Mouse (Mus musculus): ENCODE measurements at regions not wholly inside any gene's neighbourhood (a gene's known extent, or its start where the extent isn't known, plus 50 kb on each side); places are given as distances from the start of the nearest gene placed in this dataset.

DNA sequence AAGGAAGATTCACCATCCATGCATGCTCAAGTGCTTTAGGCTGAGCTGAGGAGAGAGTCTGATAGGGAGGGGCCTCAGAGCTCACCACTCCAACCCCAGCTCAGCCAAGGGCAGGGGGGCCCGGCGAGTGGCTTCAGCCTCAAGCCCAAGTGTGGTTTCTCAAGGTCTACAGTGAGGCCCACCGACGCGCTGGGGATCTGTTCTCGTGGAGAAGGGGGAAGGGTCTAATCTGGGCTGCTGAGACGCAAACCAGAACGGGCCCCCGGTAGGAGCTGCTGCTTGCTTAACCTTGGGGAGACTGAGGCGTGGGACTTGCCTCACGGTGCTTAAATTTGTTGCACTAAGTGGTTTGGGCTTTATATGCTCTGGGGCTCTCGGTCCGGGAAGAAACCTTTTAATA, 70.9 kb downstream of the Asb1 start:
- no peak for DNase-seq

DNA sequence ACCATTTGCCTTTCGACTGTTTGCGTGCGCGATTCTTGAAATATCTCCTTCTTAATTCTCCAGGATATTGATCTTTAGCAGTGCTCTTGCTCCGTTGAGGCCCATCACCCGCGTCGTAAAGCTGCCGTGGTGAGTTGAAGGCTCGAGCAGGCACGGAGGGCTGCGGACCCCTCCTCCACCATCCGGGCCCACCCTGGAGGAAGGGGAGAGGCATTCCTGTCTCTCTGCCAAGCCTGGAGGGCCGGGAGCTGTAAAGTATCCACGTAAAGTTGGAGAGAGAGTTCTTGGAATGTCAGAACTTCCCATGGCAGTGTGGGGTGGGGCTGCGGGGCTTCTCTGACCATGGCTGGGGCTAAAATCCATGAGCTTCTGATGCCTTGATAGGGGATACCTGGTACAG, 71.3 kb downstream of the Asb1 start:
- no peak for DNase-seq

DNA sequence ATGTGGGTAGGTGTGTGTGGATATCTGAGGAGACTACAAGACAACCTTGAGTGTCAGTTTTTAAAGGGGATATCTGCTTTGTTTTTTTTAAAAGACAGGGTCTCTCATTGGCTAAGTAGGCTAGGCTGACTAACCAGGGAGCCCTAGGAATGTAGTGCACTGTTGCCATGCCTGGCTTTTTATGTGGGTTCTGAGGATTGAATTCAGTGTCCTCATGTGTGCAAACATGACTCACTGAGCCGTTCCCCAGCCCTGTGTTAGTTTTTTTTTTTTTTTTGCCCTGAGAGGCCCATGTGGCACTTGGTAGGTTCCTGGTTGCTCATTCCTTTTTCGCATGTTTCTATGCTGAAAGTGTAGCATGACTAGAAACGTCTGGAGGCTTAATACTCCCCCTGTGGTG, 72.6 kb downstream of the Asb1 start:
- no peak for DNase-seq

DNA sequence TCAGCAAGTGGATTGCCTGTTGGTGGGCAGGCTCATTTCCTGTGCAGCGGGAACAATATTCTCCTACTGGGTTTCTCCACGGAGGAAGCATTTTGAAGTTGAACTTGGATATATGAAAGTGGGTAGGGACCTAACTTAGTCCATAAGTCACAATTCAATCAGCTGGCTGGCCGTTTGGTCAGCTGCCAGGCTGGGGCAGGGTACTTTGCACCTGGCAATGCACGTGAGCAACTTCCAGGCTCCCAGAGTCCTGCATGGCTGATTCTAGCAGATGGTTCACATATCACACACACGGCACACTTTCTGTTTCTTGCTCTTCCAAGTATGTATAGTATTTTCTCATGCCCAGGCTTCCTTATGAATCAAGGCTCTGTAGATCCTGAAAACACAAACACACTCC, 75.1 kb downstream of the Asb1 start:
- peak; percentile 60 for DNase-seq

DNA sequence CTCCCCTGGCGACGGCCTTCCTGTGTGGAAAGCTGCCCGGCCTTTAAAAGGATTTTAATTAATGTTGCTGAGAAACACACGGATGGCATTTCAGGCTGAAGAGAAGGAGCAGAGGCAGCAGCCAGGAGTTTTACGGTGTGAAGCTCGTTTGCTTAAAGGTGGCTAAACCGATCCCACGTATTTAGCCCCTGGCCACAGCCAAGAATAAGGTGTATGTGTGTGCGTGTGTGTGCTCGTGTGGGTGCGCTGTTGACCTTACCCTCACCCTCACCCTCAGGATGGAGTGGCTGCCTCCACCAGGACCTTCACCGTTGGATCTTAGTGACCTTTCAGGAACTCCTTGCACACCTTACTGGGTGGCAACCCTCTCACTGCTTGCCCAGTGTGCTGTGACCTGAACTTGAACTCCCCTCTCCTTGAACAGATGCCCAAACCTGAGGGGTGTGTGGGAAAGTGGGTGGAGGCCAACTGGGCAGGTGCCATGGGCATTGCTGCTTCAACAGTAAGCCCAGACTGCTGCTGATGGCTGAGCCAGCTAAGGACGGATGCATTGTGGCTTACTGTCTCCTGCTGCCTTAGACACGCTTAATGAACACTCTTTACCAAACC, 78.3 kb downstream of the Asb1 start:
- DNase-seq = peak; percentile 43

DNA sequence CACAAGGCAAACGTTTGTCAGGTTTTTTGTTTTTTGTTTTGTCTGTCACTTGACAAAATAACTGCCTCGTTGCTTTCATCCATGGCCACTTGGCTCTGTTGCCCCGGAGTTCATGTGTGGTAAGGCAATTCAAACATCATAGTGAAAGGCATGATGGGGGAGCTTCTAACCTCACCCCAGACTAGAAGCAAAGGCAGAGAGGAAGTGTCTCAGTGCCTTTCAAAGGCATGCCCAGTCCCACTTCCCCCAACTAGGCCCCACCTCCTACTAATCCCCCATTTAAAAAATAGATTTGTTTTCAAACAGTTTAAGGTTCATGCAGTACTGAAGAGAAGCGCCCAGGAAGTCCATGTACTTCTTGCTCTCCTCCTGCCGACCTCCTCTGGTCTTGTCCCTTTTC, 80.8 kb downstream of the Asb1 start:
- DNase-seq = no peak

DNA sequence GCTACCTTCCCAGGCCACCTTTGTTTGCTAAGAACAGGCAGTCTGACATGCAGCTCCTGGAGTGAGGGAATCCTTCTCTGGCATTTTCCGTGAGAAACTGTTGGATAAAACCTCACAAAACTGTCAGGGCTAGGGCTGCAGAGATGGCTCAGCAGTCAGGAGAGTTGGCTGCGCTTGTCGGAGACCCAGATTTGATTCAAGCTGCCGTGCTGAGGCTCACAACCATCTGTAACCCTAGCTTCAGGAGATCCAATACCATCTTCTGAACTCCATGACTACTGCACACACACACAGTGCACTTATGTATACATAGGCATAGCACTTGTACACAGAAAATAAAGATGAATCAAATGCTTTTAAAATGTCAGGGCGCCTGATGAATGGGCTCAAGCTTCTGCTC, 82.5 kb downstream of the Asb1 start:
- DNase-seq = no peak

DNA sequence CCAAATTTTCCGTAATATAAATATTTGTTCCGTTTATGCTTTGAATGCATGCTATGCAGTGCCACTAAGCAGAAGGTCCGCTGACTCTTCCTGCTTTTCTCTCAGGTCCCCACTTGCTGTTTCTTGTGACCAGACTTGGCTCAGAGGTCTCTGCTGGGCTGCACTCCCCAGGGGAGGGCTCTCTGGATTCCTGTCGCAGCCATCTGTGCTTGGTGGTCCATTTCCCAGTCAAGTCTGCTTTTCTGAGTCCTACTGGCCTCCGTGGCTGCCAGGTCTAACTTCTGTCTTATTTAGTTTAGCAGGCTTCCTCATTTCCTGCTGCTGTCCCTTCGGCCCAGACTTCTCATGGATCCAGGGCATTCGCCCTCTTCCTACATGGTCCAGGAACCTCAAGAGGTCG, 83.7 kb downstream of the Asb1 start:
- no peak for DNase-seq

DNA sequence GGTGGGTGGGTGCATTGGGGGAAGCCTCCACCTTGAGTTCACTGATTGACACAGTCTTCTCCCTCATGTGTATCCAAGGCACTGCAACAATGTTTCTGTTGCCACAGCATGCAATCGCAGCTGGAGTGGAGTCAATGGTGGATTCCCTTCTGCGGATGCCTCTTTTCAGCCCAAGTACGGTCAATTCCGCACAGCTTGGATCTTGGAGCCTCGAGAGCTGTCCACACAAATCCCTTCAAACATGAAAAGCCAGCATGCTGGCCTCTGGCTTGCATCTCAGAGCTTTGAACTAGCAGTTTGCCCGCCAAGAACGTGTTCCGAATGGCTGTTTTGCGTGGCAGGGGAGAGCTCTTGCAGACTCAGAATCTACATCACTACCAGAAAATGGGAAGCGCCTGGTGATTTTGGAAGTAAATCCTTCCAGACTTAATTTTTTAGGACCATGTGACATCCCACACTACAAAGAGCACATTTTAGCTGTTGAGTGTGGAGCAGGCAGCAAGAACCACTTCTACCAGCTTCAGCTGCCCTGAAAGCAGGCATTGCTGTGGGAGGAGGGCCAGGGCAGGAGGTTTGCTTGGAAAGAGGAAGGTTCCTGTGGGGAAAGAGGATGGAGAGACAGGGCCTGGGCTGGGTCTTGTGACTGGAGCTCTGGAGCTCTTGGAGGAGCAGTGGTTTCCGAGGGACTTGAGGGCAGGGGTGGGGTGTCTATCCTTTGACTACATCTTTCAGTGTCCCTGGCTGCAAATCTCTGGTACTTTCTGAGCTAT, 84.4 kb downstream of the Asb1 start:
- no peak for DNase-seq

DNA sequence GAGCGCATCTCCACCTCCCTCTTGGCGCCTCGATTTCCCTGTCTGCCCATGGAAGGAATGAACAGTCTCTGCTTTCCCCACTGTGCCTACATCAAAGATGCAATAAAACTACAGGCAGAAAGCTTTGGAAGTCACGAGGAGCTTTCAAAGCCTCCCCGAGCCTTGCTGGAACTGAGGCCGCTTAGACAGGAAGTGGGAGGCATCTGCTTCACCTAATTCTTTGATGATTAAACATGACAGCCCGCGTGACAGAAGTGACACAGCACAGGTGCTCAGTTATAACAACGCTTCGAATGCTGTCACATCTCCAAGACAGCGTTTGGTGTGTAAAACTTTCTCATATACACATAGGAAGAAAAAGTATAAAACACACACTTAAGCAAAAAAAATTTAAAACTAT, 85.7 kb downstream of the Asb1 start:
- no peak for DNase-seq

DNA sequence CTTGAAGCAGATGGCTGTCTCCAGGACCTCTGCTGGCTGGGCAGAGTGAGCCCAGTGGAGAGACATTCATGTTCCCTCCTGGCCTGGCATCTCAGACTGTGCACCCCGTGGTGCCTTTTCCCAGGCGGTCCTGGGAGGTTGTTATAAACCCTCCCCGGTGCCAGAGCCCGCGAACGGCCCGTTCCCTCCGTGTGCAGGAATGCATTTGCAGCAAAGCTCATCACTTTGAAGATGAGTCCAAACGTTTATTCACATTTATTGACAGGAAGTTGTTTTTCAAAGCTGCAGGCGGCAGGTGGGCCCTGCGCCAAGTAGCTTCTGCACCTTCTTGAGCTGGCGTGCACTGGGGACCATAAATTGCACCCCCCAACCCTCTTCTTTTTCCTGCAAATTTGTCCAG, 89.9 kb downstream of the Asb1 start:
- DNase-seq = no peak

DNA sequence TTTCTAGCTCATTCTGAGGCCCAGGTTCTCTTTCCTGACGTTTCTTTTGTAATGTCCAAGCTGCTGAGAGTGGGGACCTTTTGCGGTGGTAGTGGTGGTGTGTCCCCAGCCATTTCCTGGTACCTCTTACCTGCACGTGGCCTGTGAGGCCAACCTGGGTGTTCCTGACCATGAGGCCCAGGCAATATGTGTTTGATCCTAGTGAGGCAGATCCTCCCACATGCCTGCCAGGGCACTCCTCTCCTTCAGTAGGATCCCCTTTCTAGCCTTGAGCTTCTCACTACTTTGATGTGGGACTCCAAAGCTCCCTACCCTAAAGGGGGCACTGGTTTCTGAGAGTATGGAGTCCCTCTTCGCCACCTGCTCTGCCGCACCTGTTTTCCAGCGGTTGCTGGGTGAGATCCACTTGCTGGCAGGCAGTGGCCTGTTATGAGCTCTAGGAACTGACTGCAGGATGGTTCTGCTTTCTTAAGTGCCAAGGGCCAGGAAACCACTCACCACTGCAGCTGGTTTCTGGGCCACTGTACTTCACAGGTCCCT, 90.6 kb downstream of the Asb1 start:
- DNase-seq = no peak

DNA sequence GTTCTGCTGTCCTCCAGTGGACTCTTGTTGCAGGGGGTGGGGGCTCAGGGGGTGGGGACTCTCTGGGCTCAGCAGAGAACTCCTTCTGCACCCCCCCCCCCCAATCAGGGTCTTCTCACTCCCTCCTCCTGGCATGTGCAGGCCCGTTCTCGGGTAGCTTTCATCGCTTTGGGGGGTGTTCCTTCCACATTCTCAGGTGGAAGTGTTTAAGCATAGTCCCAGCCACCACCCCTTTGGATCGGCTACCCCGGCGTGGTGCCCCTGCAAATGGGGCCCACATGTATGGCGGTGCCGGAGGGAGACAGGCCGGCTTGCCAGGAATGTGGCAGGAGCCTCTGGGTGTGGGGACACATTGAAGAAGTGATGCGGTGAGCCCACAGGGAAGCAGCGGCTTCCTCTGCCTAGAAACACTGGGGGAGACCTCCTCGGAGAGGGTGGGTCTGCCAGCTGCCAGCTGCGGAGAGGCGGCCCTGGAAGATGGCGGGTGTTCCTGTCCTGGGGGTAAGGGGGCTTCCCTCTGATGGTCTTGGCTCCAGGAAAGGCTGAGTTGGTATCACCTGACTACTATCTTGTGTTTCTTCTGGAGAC, 92.7 kb downstream of the Asb1 start:
- no peak for DNase-seq

DNA sequence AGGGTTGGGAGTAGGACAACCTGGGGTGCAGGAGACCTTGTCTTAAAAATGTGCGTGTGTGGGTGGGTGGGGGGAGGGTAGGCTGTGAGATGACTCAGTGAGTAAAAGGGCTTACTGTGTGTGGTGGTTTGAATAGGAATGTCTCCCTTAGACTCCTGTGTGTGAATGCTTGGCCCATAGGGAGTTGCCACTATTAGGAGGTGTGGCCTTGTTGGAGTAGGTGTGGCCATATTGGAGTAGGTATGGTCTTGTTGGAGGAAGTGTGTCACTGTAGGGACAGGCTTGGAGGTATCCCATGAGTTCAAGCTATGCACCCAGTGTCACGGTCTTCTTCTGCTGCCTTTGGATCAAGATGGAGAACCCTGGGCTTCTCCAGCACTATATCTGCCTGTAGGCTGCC, 96.2 kb downstream of the Asb1 start:
- no peak for DNase-seq

DNA sequence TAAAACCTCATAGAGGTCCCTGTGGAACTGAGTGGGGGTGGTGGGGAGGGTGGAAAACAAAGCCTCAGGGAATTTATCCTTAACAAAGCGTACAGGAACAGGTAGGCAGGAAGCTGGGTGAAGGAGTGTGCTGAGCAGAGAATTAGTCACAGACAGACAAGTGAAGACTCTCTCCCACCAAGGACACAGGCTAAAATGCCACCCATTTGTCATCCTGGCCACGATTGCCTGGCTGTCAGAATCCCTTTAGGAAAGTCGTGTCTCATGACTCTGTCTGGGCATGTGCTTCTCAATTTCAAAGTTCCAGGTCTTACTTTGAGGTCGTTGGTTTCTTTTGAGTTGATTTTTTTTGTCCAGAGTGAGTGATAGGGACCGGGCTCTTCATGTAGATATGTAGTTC, 100.2 kb downstream of the Asb1 start:
- no peak for DNase-seq

DNA sequence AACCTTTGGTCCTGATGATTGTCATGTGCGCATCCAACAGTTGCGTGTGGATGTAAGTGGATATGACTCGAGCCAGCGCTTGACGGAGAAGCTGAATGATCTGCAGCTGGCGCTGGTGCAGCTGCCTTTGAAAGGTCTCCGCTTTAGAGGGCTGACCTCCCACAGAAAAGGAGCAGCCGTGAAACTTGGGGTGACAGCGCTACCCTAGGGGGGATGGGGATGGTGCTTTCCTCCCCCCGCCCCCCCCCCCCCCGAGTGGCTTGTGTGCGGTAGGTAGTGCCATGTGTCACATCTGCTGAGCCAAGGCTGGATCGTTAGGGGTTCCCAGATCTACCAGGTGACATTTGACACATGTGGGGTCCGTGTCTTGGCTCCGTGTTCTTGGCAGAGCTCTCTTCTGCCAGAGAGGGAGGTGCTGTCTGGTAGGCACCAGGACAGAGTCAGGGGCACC, 118.7 kb downstream of the Asb1 start:
- no peak for DNase-seq

DNA sequence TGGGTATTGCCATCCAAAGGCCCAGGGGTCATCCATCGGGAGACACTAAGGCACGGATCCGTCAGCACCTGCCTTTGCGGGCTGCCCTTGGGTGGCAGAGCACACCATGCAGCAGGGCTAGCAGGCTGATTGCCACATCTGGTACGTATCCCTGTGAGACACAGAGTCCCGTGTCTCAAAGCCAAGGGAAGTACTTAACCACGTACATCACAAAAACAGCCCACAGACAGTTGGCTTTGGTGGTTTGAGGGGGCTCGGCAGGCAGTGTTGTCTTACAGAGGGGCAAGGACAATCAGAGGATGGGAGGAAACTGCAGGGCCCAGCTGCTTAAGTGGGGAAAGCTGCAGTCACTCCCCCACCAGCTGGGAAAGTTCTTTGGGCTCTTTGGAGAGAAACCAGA, 119.1 kb downstream of the Asb1 start:
- no peak for DNase-seq

DNA sequence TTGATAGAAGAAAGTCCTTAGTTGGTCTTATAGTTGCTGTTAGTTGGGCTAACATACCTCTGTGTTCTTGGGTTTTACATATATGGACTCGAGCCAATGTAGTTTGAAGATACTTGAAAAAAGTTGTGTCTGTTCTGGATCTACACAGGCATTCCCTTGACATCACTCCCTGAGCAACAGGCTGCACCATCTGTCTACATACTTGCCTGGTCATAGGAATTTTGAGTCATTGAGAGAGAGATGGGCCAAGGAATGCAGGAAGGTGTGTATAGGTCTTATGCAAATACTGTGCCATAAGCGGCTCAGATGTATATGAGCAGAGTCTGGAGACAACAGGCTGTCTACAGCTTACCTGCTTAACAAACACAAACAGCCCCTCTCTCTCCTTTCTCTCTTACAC, 122.9 kb downstream of the Asb1 start:
- no peak for DNase-seq

DNA sequence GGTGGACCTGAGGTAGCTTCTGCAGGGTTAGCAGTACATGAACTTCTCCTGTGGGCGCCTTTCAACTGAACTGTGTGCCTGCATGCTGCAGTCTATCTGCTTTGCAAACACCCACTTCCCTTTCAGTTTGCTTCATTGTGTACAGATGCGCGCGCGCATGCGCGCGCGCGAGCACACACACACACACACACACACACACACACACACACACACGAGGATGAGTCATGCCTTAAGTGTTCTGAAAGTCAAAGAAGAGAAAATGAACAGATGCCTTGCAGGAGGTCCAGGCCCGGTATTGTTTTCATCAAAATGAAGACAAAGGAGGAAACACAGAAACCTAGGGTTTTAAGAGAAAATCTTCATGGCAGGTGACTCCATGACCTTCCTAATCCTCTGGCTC, 124.3 kb downstream of the Asb1 start:
- DNase-seq = no peak

DNA sequence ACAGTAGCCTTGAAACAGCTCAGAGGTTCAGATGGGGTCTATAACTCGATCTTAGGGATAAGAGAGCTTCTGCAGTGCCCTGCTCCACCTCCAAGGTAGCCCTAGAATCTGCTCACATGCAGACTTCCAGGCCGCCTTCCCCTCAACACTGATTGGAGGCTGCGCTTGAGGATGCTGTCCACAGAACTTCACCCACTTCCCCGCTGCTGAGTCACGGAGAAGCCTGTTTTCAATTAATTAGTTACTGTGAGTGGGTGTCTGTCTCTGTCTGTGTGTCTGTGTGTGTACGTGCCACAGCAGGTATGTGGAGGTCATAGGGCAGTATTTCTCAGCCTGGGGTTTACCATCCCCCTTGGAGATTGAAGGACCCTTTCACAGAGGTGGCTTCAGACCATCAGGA, 128.2 kb downstream of the Asb1 start:
- no peak for DNase-seq

DNA sequence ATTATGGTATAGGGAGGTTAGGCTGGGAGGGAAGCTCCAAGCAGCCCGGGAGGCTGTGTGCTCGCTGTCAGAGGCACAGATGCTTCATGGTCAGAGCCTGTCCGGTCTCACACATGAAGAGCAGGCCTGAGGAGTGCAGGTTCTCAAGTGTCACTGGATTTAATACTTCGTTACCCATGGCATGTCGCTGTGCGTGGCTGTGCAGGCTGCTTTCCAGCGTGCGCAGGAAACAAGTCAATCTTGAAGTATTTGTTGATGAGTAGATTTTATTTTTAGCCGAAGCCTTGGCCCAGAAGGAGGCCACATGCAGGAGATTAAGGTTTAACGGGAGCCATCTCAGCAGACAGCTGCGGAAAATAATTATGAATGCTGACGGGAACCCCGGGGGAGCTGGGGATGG, 130.3 kb upstream of the Twist2 start:
- DNase-seq = peak; percentile 7

DNA sequence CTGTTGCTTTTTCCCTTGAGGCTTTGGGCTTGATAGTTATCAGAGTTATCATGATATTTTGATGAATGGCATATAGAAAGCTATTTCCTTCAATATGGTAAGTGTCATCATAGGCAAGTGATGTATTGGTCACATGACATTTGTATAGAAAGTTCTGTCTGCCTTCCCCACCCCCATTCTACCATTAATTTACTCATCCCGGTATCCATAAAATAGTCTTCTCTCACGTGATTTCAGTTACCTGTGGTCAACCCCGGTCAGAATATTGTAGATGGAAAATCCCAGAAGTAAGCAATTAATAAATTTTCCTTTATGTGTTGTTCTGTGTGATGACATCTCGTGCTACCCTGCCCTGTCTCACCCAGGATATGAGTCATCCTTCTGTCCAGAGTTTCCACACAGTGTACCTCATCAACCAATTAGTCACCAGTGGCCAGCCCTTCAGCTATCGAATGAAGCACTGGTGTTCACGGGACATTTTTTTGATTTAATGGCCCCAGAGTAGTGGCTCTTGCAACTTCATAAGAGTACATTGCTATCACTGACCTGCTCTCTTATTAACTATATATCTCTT, 127.1 kb upstream of the Twist2 start:
- DNase-seq = no peak

DNA sequence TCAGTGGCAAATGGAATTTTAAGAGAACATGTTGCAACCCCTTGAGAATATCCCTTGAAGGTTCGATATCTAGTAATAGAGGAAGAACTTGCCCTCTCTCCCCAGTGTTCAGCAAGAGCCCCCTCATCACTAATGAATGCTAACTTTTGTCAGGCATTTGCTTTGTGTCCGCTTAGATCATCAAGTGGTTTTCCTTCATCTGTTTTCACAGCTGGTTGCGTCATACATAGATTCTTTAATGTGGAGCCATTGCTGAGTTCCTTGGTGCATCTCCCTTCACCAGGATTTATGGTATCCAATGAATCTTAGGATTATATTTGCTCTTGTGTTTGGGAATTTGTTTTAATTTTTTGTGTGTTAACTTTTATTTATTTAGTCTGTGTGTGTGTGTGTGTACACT, 124.2 kb upstream of the Twist2 start:
- no peak for DNase-seq

DNA sequence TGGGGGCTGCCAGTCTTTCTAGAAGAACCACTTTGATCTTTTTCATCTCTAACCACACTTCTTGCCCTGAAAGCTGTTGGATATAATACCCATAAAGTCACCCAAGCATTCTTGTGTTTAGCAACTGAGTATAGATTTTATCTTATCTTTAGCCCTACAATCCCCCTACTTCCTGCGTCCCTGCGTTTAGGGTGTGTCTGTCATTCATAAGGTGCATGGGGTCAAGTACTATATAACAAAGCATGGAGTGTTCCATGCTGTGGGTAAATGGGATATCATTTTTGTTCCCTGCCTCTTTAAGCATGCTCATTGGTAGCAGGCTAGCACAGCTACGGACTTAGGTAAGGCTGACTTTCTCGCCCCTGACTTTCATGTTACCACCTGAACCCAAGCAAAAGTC, 122.5 kb upstream of the Twist2 start:
- no peak for DNase-seq

All from kidney, adult 9 months (tissue).